ENCODE assay signal across 8 mouse cellular contexts in genomic region chr6:148442671-148443290, GRCm38 (mm10). TPM values are rescaled to one million over a fixed set of nuclear protein-coding genes. Genes with fewer than 3 reads are reported as not detected.
A peak's percentile ranks its signal among the peaks of the same experiment; 100 is the strongest.
DNase-seq lines count a peak whose midpoint lies in the region; ATAC-seq and TF ChIP-seq lines count a peak whose summit lies in the region.

No protein-coding gene starts in this region.

- no peak for TF ChIP-seq CTCF in testis, adult 2 months (IDR thresholded peaks at IDR 0.05; ENCODE audit: control insufficient read depth, insufficient read depth, insufficient replicate concordance, low read depth, low read length)

- DNase-seq in testis, postnatal 14 days (ENCODE audit: low spot score): no peak
- DNase-seq in layer of hippocampus, adult 18-20 months (ENCODE audit: low spot score in 2 of 2): peak; percentile 22 to 61
- peak; percentile 41 for DNase-seq in right cerebral cortex, adult 18-20 months
- DNase-seq in cerebellum, adult 11 months: no peak

- H3K4me1 ChIP-seq in testis, adult 2 months (ENCODE audit: control insufficient read depth, insufficient read depth, low read length): peaks cover 11% of the 10 kb centered on the region
- peaks cover 22% of the 10 kb centered on the region for H3K4me1 ChIP-seq in embryonic facial prominence, embryonic 15.5 days
- peaks cover 38% of the 10 kb centered on the region for H3K4me1 ChIP-seq in heart, embryonic 15.5 days (replicated peaks)
- H3K4me1 ChIP-seq in lung, embryonic 15.5 days: peaks cover 21% of the 10 kb centered on the region

- H3K27me3 ChIP-seq in testis, adult 2 months (ENCODE audit: control insufficient read depth, insufficient read depth, low read length): no peaks in the 10 kb centered on the region; the same call in 1 of the 2 replicates
- peaks cover 26% of the 10 kb centered on the region for H3K27me3 ChIP-seq in embryonic facial prominence, embryonic 15.5 days
- H3K27me3 ChIP-seq in heart, embryonic 15.5 days: peaks cover 18% of the 10 kb centered on the region
- H3K27me3 ChIP-seq in lung, embryonic 15.5 days: peaks cover 53% of the 10 kb centered on the region

- no peak overlapping the region for H3K27ac ChIP-seq in testis, adult 2 months (ENCODE audit: control insufficient read depth, insufficient read depth, low read depth, low read length)
- no peak overlapping the region for H3K27ac ChIP-seq in embryonic facial prominence, embryonic 15.5 days (replicated peaks)
- peak overlapping the region; percentile 29; the same call in 1 of the 2 replicates for H3K27ac ChIP-seq in heart, embryonic 15.5 days
- no peak overlapping the region for H3K27ac ChIP-seq in lung, embryonic 15.5 days

- peak overlapping the region; percentile 60 for H3K4me3 ChIP-seq in testis, adult 2 months (ENCODE audit: control insufficient read depth, low read depth, low read length)
- peak overlapping the region; percentile 60 for H3K4me3 ChIP-seq in embryonic facial prominence, embryonic 15.5 days (replicated peaks)
- peak overlapping the region; percentile 86 for H3K4me3 ChIP-seq in heart, embryonic 15.5 days
- peak overlapping the region; percentile 57 for H3K4me3 ChIP-seq in lung, embryonic 15.5 days

- H3K36me3 ChIP-seq in testis, adult 2 months (ENCODE audit: control insufficient read depth, insufficient read depth, low read length): no peaks in the 10 kb centered on the region
- no peaks in the 10 kb centered on the region for H3K36me3 ChIP-seq in embryonic facial prominence, embryonic 15.5 days
- no peaks in the 10 kb centered on the region for H3K36me3 ChIP-seq in heart, embryonic 15.5 days
- no peaks in the 10 kb centered on the region for H3K36me3 ChIP-seq in lung, embryonic 15.5 days

- under 1% methylated on average over 27 of the region's 27 CpGs for WGBS in embryonic facial prominence, embryonic 15.5 days
- 1% methylated on average over 27 of the region's 27 CpGs for WGBS in heart, embryonic 15.5 days
- WGBS in lung, embryonic 15.5 days: under 1% methylated on average over 27 of the region's 27 CpGs

- ATAC-seq in embryonic facial prominence, embryonic 15.5 days (ENCODE audit: insufficient number of reproducible peaks, low FRiP score, low TSS enrichment, low read depth): 0 out of 2 replicates have a peak, but pooled peaks have one; percentile 30
- no peak; the same call in 1 of the 2 replicates for ATAC-seq in heart, embryonic 15.5 days (replicated peaks; ENCODE audit: insufficient number of reproducible peaks, insufficient read depth, low FRiP score, low read depth)
- no peak for ATAC-seq in lung, embryonic 15.5 days (ENCODE audit: borderline replicate concordance, extremely low read depth, low FRiP score, low TSS enrichment)

- H3K4me2 ChIP-seq in embryonic facial prominence, embryonic 15.5 days (replicated peaks): peak overlapping the region; percentile 97
- H3K4me2 ChIP-seq in heart, embryonic 15.5 days: peak overlapping the region; percentile 98
- H3K4me2 ChIP-seq in lung, embryonic 15.5 days: peak overlapping the region; percentile 98

- no peak for TF ChIP-seq POLR2A in testis, adult 2 months (IDR thresholded peaks at IDR 0.05; ENCODE audit: control insufficient read depth, low read depth, low read length)

- no peaks in the 10 kb centered on the region for H3K9me3 ChIP-seq in embryonic facial prominence, embryonic 15.5 days (replicated peaks)
- no peaks in the 10 kb centered on the region for H3K9me3 ChIP-seq in heart, embryonic 15.5 days (replicated peaks)
- no peaks in the 10 kb centered on the region for H3K9me3 ChIP-seq in lung, embryonic 15.5 days

- H3K9ac ChIP-seq in embryonic facial prominence, embryonic 15.5 days: no peak overlapping the region
- H3K9ac ChIP-seq in heart, embryonic 15.5 days: peak overlapping the region; percentile 77
- H3K9ac ChIP-seq in lung, embryonic 15.5 days: peak overlapping the region; percentile 55

RNA-seq across cellular contexts. Expression of gene Tmtc1, which starts 1.4 kb away (rescaled TPM):
- 3.0 and 3.5 TPM in 2 replicates for polyA plus RNA-seq in testis, adult 2 months (2012; rRNA removed)
- polyA plus RNA-seq in embryonic facial prominence, embryonic 15.5 days (2015; fragmentation: Nextera tagmentation; extraction: Ambion mirVana): 1.4 and 1.5 TPM in 2 replicates
- 2.2 and 3.1 TPM in 2 replicates for polyA plus RNA-seq in heart, embryonic 15.5 days (2015; fragmentation: Nextera tagmentation; extraction: Ambion mirVana)
- 10 to 100 TPM; 35.6 to 38.5 TPM for total RNA-seq in layer of hippocampus, adult 18-20 months (2021)
- 2.5 and 2.9 TPM in 2 replicates for polyA plus RNA-seq in lung, embryonic 15.5 days (2015; fragmentation: Nextera tagmentation; extraction: Ambion mirVana)

Comparison
In these comparisons a context has a peak if more than half of its experiments do, and no peak if none do; other contexts are left out.
1. DNase-seq: peak in layer of hippocampus, adult 18-20 months (2 of 2) and right cerebral cortex, adult 18-20 months (single experiment); none in testis, postnatal 14 days (single experiment) and cerebellum, adult 11 months (single experiment).
2. Peak in every context shown above with its lines, with median percentiles within 50 percentile points of each other: H3K4me3 ChIP-seq and H3K4me2 ChIP-seq.